8 mouse cellular contexts compared by ENCODE assay signal in genomic region chr11:101832001-101832400, GRCm38 (mm10). TPM values are rescaled to one million over a fixed set of nuclear protein-coding genes. Genes with fewer than 3 reads are reported as not detected.
A peak's percentile ranks its signal among the peaks of the same experiment; 100 is the strongest.
DNase-seq lines count a peak whose midpoint lies in the region; ATAC-seq and TF ChIP-seq lines count a peak whose summit lies in the region.

No protein-coding gene starts in this region.

- peak; percentile 22 for DNase-seq in lung, postnatal 0 days (ENCODE audit: low spot score)
- no peak for DNase-seq in lung, postnatal 25 days (ENCODE audit: low spot score)
- peak; percentile 73 to 74 for DNase-seq in heart, postnatal 10 days
- peak; percentile 35 to 43 for DNase-seq in layer of hippocampus, adult 18-20 months (ENCODE audit: low spot score in 2 of 2)
- DNase-seq in B cell, adult 2 months = no peak
- DNase-seq in adrenal gland, adult (ENCODE audit: inconsistent age in 2 of 2, low spot score in 1 of 2) = no peak
- DNase-seq in urinary bladder, adult 2 months (ENCODE audit: low spot score) = no peak

- ATAC-seq in lung, postnatal 0 days = no peak; the same call in 1 of the 2 replicates

- H3K4me3 ChIP-seq in lung, postnatal 0 days (ENCODE audit: low read depth, low read length) = no peak overlapping the region
- no peak overlapping the region for H3K4me3 ChIP-seq in olfactory bulb, adult 2 months (ENCODE audit: insufficient read depth, low read depth, low read length)

- intact Hi-C loops in heart, postnatal 10 days (cut with DNase I) = loop anchor here (2.0 to 5.0 kb wide), 2 partner anchors 17 to 50 kb away; no protein-coding TSS in a partner anchor

- H3K9ac ChIP-seq in lung, postnatal 0 days (replicated peaks; ENCODE audit: low read depth) = no peak overlapping the region

- H3K4me1 ChIP-seq in lung, postnatal 0 days (ENCODE audit: insufficient read depth, low read depth, low read length) = 0 out of 2 replicates have a peak, but pooled peaks cover 7% of the 10 kb centered on the region
- H3K4me1 ChIP-seq in olfactory bulb, adult 2 months (ENCODE audit: control insufficient read depth, insufficient read depth, low read length) = peaks cover 13% of the 10 kb centered on the region

- no peak for TF ChIP-seq CTCF in lung, postnatal 0 days (IDR thresholded peaks at IDR 0.05)
- TF ChIP-seq CTCF in olfactory bulb, adult 2 months (IDR thresholded peaks at IDR 0.05; ENCODE audit: insufficient read depth, low read depth, low read length) = no peak

- no peak for TF ChIP-seq POLR2A in olfactory bulb, adult 2 months (IDR thresholded peaks at IDR 0.05; ENCODE audit: insufficient read depth, low read depth, low read length)

- no peak overlapping the region for H3K27ac ChIP-seq in lung, postnatal 0 days (ENCODE audit: low read length)
- peak overlapping the region; percentile 42 for H3K27ac ChIP-seq in olfactory bulb, adult 2 months (ENCODE audit: insufficient read depth, low read depth, low read length)

- H3K9me3 ChIP-seq in lung, postnatal 0 days (ENCODE audit: low read length) = no peaks in the 10 kb centered on the region

- no peak for TF ChIP-seq EP300 in lung, postnatal 0 days (IDR thresholded peaks at IDR 0.05)

- 53% methylated on average over 7 of the region's 7 CpGs for WGBS in lung, postnatal 0 days
- WGBS in olfactory bulb, adult 2 months = 26% methylated on average over 7 of the region's 7 CpGs

- no peaks in the 10 kb centered on the region for H3K36me3 ChIP-seq in lung, postnatal 0 days (ENCODE audit: insufficient read depth, low read length)

- no peak overlapping the region for H3K4me2 ChIP-seq in lung, postnatal 0 days (replicated peaks; ENCODE audit: low read depth, low read length)

- H3K27me3 ChIP-seq in lung, postnatal 0 days (replicated peaks; ENCODE audit: insufficient read depth, low read length) = no peaks in the 10 kb centered on the region

RNA-seq across cellular contexts. Expression of gene Etv4, which starts 46.8 kb away (rescaled TPM):
- 1.2 TPM in 2 replicates for polyA plus RNA-seq in lung, postnatal 0 days (2015; fragmentation: Nextera tagmentation; extraction: Ambion mirVana)
- total RNA-seq in heart, postnatal 10 days (2021) = 1 to 10 TPM; 2.1 to 2.7 TPM
- 10 to 100 TPM in 1 of 2 experiments, 1 to 10 TPM in 1; 9.0 to 10.6 TPM for total RNA-seq in layer of hippocampus, adult 18-20 months (2021)
- polyA plus RNA-seq in olfactory bulb, adult 2 months (2012; ENCODE audit: insufficient read depth, insufficient read length, low replicate concordance, missing spikeins) = not detected in 2 replicates
- polyA plus RNA-seq in urinary bladder, adult 2 months (2012; rRNA removed) = 0.44 and 0.65 TPM in 2 replicates

Comparison
In these comparisons a context has a peak if more than half of its experiments do, and no peak if none do; other contexts are left out.
1. DNase-seq: peak in lung, postnatal 0 days (single experiment), heart, postnatal 10 days (2 of 2) and layer of hippocampus, adult 18-20 months (2 of 2); none in lung, postnatal 25 days (single experiment), B cell, adult 2 months (0 of 2), adrenal gland, adult (0 of 2) and urinary bladder, adult 2 months (single experiment).